Mouse (Mus musculus): Measurements from ENCODE around the gene Il1rl2.

GRCm38 (mm10) chr1:40417034-40417433 lies 92.6 kb downstream of the Il1rl2 start:
- no peak for TF ChIP-seq FLI1 (IDR thresholded peaks at IDR 0.05; ENCODE audit: low read length)
- no peak for TF ChIP-seq GATA1 (IDR thresholded peaks at IDR 0.05; ENCODE audit: borderline replicate concordance, low read length)
